Mouse (Mus musculus): Measurements from ENCODE around the gene Cfap46. TPM values are rescaled to one million over a fixed set of nuclear protein-coding genes. Genes with fewer than 3 reads are reported as not detected.

The Cfap46 gene
- polyA plus RNA-seq, 1 experiment, result not detected

GRCm38 (mm10) chr7:139591311-139591710, 92.3 kb downstream of the Cfap46 start:
- no peaks in the 10 kb centered on the region for H3K4me1 ChIP-seq (ENCODE audit: control insufficient read depth, insufficient read depth, low read length)
- no peak overlapping the region for H3K4me3 ChIP-seq (replicated peaks; ENCODE audit: control insufficient read depth, low read depth, low read length)
- 94% methylated on average over 5 of the region's 5 CpGs for WGBS
- TF ChIP-seq POLR2A (IDR thresholded peaks at IDR 0.05; ENCODE audit: borderline replicate concordance, control insufficient read depth, low read depth, low read length) (no peak), CTCF (IDR thresholded peaks at IDR 0.05; ENCODE audit: control insufficient read depth, insufficient read depth, low read length) (no peak)
- no peak overlapping the region for H3K27ac ChIP-seq (ENCODE audit: control insufficient read depth, insufficient read depth, low read depth, low read length, poor library complexity)

DNA sequence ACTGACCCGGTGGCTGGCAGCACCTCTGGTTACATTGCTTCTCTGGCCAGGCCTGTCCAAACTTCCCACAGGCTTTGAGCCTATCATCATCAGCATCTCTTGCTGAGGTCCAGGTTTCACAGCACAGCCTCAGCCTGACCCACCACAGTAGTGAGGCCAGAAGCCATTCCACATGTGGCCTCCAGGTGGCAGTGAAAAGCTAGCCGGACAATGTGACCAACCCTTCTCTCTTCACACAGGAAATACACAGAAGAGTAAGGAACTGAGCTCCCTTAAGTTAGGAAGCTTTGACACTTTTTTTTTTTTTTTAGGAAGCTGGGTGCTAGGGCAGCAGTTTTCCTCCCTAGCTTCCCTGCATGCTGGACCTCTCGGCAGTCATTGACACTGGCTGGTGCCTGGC, 93.3 kb downstream of the Cfap46 start:
- H3K4me3 ChIP-seq (replicated peaks; ENCODE audit: control insufficient read depth, low read depth, low read length), result no peak overlapping the region
- TF ChIP-seq CTCF (IDR thresholded peaks at IDR 0.05; ENCODE audit: control insufficient read depth, insufficient read depth, low read length) (peak; percentile 80), POLR2A (IDR thresholded peaks at IDR 0.05; ENCODE audit: borderline replicate concordance, control insufficient read depth, low read depth, low read length) (no peak)
- 23% methylated on average over 3 of the region's 3 CpGs for WGBS
- no peaks in the 10 kb centered on the region for H3K4me1 ChIP-seq (ENCODE audit: control insufficient read depth, insufficient read depth, low read length)
- no peak overlapping the region for H3K27ac ChIP-seq (ENCODE audit: control insufficient read depth, insufficient read depth, low read depth, low read length, poor library complexity)

DNA sequence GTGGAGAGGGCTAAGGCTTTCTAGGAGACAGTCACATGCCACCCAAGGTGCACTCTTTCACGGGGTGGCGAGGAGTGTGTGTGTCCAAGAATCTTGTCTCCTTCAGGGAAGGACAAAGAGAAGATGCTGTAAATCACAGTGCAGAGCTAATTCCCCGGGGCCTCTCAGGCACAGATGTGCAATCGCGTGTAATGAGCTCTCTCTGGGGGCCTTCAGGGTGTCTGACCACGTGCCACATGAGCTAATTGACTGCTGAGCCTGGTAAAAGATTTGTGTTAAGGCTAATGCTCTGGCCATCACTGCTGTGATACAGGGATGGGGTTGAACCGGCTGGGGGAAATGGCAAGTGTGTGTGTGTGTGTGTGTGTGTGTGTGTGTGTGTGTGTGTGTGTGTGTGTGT, 95.7 kb downstream of the Cfap46 start:
- 38% methylated on average over 7 of the region's 7 CpGs for WGBS
- Histone ChIP-seq H3K4me1 (ENCODE audit: control insufficient read depth, insufficient read depth, low read length) (no peaks in the 10 kb centered on the region), H3K4me3 (replicated peaks; ENCODE audit: control insufficient read depth, low read depth, low read length) (no peak overlapping the region), H3K27ac (ENCODE audit: control insufficient read depth, insufficient read depth, low read depth, low read length, poor library complexity) (no peak overlapping the region)
- TF ChIP-seq CTCF (IDR thresholded peaks at IDR 0.05; ENCODE audit: control insufficient read depth, insufficient read depth, low read length) (no peak), POLR2A (IDR thresholded peaks at IDR 0.05; ENCODE audit: borderline replicate concordance, control insufficient read depth, low read depth, low read length) (no peak)

GRCm38 (mm10) chr7:139585183-139585821, 98.3 kb downstream of the Cfap46 start:
- TF ChIP-seq CTCF (IDR thresholded peaks at IDR 0.05; ENCODE audit: control insufficient read depth, insufficient read depth, low read length) (no peak), POLR2A (IDR thresholded peaks at IDR 0.05; ENCODE audit: borderline replicate concordance, control insufficient read depth, low read depth, low read length) (no peak)
- H3K27ac ChIP-seq (ENCODE audit: control insufficient read depth, insufficient read depth, low read depth, low read length, poor library complexity), result no peak overlapping the region

DNA sequence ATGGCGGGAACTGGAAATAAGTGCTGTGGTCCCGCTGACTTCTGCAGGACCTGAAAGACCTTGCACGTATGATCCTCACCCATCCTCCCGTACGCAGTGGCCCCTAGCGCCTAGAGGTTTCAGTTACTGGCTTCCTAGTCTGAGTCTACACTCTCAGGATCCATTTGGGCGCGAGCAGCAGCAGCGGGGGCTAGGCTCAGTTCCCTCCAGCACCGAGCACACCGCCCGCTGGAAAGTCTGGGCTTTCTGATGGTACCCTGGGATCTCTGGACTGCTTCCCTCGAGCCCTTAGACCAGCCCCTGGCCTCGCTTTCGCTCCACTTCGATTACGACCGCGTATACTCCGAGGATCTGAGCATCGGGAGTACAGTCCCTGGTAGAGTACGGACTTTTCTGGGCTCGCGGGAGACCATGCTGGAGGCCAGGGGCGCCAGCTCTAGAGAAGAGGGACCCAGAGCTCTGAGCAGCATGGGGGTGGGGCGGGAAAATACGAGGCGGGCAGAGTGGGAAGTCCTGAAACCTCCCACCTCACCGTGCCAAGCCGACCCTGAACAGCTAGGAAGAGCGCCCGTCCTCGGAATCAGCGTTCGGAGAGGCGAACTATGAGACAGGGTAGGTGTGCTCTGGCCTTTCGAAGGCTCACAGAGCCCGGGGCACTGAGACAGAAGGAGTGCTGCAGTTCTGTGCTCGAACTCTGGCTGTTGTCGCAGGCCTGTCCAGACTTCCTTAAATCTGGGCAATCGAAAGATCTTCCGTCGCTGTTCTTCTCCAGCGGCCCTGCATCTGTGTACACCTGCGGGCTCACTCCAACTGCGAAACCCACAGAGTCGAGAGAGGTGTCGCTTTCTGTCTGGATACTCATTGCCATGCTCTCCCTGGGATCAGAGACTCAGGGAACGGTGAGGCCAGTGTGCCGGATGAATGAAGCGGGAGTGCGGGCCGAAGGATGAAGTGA, 99.1 kb downstream of the Cfap46 start:
- H3K4me3 ChIP-seq (replicated peaks; ENCODE audit: control insufficient read depth, low read depth, low read length), result no peak overlapping the region
- no peak overlapping the region for H3K27ac ChIP-seq (ENCODE audit: control insufficient read depth, insufficient read depth, low read depth, low read length, poor library complexity)
- TF ChIP-seq POLR2A (IDR thresholded peaks at IDR 0.05; ENCODE audit: borderline replicate concordance, control insufficient read depth, low read depth, low read length) (no peak), CTCF (IDR thresholded peaks at IDR 0.05; ENCODE audit: control insufficient read depth, insufficient read depth, low read length) (no peak)
- WGBS, result 3% methylated on average over 53 of the region's 53 CpGs
- H3K4me1 ChIP-seq (ENCODE audit: control insufficient read depth, insufficient read depth, low read length), result no peaks in the 10 kb centered on the region

More at GRCm38 (mm10) chr7:139585183-139585821, 98.3 kb downstream of the Cfap46 start:
- Histone ChIP-seq H3K4me3 (replicated peaks; ENCODE audit: control insufficient read depth, low read depth, low read length) (no peak overlapping the region), H3K4me1 (ENCODE audit: control insufficient read depth, insufficient read depth, low read length) (no peaks in the 10 kb centered on the region)
- WGBS, result 6% methylated on average over 29 of the region's 29 CpGs

- 19% methylated on average over 17 of the region's 17 CpGs for WGBS
- no peak overlapping the region for H3K4me3 ChIP-seq (replicated peaks; ENCODE audit: control insufficient read depth, low read depth, low read length)
- TF ChIP-seq POLR2A (IDR thresholded peaks at IDR 0.05; ENCODE audit: borderline replicate concordance, control insufficient read depth, low read depth, low read length) (no peak), CTCF (IDR thresholded peaks at IDR 0.05; ENCODE audit: control insufficient read depth, insufficient read depth, low read length) (no peak)
- H3K27ac ChIP-seq (ENCODE audit: control insufficient read depth, insufficient read depth, low read depth, low read length, poor library complexity), result no peak overlapping the region
- H3K4me1 ChIP-seq (ENCODE audit: control insufficient read depth, insufficient read depth, low read length), result no peaks in the 10 kb centered on the region
These were observed 100.4 kb downstream of the Cfap46 start for GRCm38 (mm10) chr7:139583094-139583737.

- TF ChIP-seq CTCF (IDR thresholded peaks at IDR 0.05; ENCODE audit: control insufficient read depth, insufficient read depth, low read length), result no peak
- TF ChIP-seq POLR2A (IDR thresholded peaks at IDR 0.05; ENCODE audit: borderline replicate concordance, control insufficient read depth, low read depth, low read length), result no peak
- Histone ChIP-seq H3K27ac (ENCODE audit: control insufficient read depth, insufficient read depth, low read depth, low read length, poor library complexity) (no peak within 1 kb of the TSS), H3K4me1 (ENCODE audit: control insufficient read depth, insufficient read depth, low read length) (no peaks in the 10 kb centered on the region), H3K4me3 (replicated peaks; ENCODE audit: control insufficient read depth, low read depth, low read length) (no peak within 1 kb of the TSS)
- WGBS, result 2% methylated on average over 56 of the region's 56 CpGs
These were observed 101.0 kb downstream of the Cfap46 start, which contains the start of gene Nkx6-2 for GRCm38 (mm10) chr7:139582595-139582994. TSS of gene Nkx6-2 (minus strand) at chr7:139582797.
